Mouse (Mus musculus): ENCODE data around the gene Gpr182.
"Not testable (repeated sequence)": the region's sequence is repeated elsewhere in the genome, so short reads cannot be mapped to it uniquely, and the experiment has no call there.

Gene Gpr182

GRCm38 (mm10) chr10:127751548-127751947, at the start of gene Gpr182:
Gpr182 (minus strand) TSS chr10:127751732.
- DNase-seq = peak; percentile 72

- DNase-seq = no peak
These were observed 49.4 kb upstream of the Gpr182 start, which contains the start of gene Rdh16 for GRCm38 (mm10) chr10:127800891-127801290. Rdh16 (plus strand) TSS chr10:127801152.

DNA sequence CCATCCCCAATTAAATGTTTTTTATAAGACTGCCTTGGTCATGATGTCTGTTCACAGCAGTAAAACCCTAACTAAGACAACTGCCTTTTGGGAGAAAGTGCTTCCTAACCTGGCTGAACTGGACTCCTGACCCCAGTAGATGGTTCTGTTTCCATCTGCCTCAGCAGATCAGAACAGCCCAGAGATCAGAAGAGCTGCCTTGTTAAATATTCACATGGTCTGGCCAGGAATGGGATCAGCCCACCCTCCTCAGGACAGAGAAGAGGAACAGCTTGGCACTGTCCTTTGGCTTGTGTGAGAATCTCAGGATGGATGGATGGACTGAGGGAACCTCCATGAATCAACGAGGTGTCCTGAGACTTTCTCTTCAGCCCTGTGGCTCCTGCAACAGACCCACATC, 47.8 kb upstream of the Gpr182 start:
- DNase-seq = no peak

DNA sequence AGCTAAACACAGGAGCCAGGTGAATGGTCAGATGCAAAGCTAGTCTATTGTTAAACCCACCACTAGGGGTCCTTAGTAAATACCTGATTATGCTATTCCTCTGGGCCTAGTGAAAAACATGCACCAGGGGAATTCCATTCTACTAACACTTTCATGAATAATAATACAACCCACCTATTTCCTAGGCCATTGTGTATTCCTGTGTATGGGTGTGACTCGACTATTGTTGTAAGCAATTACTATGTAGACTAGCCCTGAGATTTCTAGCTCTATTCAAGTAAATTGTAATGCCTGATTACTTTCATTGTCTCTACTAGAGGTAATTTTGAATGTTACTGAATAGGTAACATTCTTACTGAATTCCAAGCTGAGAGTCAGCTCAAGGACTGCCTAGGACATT, 33.9 kb upstream of the Gpr182 start:
- not testable (repeated sequence) for DNase-seq

DNA sequence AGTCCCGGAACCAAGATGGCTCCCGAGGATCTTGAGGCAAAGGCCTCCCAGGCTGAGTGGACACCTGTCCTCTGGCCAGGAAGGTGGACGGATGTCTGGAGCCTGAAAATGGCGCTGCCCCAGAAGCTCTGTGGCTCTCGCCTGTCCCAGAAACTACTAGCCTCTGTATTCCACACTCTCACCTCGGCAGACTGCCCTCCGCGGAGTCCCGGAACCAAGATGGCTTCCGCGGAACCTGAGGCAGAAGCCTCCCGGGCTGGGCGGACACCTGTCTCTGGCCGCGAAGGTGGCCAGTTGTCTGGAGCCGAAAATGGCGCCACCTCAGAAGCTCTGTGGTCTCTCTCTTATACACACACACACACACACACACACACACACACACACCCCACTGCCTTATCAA, 30.8 kb upstream of the Gpr182 start:
- DNase-seq = not testable (repeated sequence)

- no peak for DNase-seq
These were observed 24.5 kb upstream of the Gpr182 start, which contains the start of gene Rdh9 for GRCm38 (mm10) chr10:127776011-127776410. Rdh9 (plus strand) TSS chr10:127776386.

GRCm38 (mm10) chr10:127766564-127766963, 15.0 kb upstream of the Gpr182 start:
- DNase-seq = no peak

- no peak for DNase-seq
These were observed 12.6 kb upstream of the Gpr182 start for GRCm38 (mm10) chr10:127763914-127764680.

- not testable (repeated sequence) for DNase-seq
These were observed 11.4 kb upstream of the Gpr182 start for GRCm38 (mm10) chr10:127762926-127763325.

- DNase-seq = no peak
These were observed 7.9 kb upstream of the Gpr182 start, which contains the start of the genes Rdh1 and Rdh16f1 for GRCm38 (mm10) chr10:127759181-127760110. Rdh1 (plus strand) TSS chr10:127759721. Rdh16f1 (plus strand) TSS chr10:127759787.

- peak; percentile 74 for DNase-seq
These were observed 4.4 kb upstream of the Gpr182 start for GRCm38 (mm10) chr10:127755770-127756468.

GRCm38 (mm10) chr10:127755246-127755645, 3.7 kb upstream of the Gpr182 start:
- DNase-seq = peak; percentile 34

DNA sequence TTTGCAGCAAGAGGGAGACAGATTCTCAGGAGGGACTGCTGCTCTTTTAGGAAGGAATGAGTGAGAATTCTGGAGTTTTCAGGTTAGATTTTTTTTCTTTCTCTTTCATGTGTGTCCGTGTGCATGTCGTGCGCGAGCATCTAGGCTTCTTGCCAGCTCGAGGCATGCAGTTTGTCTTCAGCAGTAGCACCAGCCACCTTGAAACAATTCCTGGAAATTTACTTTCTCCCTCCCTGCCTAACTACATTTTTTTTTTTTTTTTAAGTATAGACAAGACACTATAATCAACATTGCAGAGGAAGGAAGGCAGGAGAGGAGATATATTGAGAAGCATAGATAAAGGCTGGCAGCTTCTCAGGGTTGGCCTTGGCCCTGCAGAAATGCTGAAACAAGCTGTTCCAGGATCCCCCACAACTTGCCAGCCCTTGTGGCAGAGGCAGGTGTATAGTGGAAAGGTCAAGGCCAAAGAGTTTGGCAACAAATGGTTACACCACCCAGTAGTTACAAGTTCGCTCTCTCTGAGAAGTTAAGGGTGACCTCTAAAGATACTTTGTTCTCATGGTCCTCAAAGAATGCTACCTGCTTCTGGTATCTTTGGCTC, 3.1 kb upstream of the Gpr182 start:
- peak; percentile 77 for DNase-seq

- DNase-seq = no peak
These were observed 1.3 kb downstream of the Gpr182 start for GRCm38 (mm10) chr10:127750136-127750777.

DNA sequence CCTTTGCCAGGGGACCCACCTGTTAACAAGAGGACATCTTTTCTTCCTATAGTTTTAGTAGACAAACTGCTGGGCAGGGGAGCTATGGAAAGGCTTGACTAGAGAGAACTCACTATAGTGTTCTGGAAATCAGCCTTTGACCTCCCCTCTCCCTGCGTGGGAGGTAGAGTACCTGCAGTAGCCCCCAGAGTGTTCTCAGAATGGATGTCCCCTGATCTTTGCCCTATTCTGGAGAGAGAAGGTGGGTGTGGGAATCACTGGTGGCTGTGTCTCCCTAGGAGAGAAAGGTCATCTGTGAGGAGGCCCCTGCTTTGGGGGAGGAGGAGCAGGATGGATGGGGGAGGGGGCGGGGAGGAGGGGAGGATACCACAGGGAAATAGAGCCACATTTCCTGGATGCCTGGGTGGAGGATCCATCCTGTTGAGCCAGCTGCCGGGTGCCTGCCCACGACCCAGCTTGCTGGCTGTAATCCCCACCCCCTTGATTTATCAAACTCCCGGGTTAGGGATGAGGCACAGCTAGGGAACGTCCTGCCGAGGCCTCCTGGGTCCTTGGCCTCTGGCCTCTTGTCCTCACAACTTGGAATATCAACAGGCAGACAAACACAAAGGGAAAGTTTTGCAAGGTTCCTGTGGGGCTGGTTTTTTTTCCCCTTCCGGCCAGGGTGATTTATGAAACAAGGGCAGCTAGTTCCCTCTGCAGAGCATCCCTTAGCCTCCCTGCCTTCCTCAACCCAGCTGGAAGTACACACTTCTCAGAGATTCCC, 2.5 kb downstream of the Gpr182 start:
- DNase-seq = peak; percentile 56

DNA sequence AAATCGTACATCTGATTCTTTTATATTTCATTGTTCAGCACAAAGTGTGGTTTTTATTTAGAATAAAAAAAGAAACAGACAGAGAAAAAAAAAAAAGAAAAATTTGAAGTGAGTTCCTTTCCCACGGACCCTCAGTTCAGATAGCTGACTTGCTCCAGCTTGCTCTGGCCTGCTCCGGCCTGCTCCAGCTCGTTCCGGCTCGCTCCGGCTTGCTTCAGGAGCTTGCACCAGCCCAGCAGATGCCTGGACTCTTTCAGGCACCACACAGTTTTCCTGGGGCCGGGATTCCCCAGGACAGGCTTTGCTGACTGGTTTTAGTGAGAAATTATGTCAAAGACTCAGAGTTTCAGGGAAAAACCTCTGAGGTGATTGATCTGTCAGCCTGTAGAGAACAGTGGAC, 4.3 kb downstream of the Gpr182 start:
- DNase-seq = no peak

- no peak for DNase-seq
These were observed 5.6 kb downstream of the Gpr182 start for GRCm38 (mm10) chr10:127745886-127746285.

DNA sequence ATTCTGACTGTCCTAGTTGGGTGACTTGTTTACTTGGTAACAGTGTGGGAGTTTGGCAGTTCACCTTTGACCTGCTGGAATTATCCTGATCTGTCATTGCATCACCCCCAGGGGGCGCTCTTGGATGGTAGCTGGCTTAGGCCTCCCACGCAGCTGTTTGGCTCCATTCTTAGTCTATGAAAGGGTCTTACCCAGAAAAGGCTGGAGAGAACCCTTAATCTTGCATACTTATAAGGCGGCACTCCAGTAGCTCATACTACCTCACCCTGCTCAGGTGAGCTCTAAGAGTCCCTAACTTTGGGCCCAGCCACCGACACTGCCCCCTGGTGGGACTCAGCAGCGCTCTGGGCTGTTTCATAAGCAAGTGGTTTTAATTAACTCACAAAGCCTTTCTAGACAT, 6.9 kb downstream of the Gpr182 start:
- DNase-seq = peak; percentile 68

- DNase-seq = no peak
These were observed 11.8 kb downstream of the Gpr182 start for GRCm38 (mm10) chr10:127739661-127740161.

DNA sequence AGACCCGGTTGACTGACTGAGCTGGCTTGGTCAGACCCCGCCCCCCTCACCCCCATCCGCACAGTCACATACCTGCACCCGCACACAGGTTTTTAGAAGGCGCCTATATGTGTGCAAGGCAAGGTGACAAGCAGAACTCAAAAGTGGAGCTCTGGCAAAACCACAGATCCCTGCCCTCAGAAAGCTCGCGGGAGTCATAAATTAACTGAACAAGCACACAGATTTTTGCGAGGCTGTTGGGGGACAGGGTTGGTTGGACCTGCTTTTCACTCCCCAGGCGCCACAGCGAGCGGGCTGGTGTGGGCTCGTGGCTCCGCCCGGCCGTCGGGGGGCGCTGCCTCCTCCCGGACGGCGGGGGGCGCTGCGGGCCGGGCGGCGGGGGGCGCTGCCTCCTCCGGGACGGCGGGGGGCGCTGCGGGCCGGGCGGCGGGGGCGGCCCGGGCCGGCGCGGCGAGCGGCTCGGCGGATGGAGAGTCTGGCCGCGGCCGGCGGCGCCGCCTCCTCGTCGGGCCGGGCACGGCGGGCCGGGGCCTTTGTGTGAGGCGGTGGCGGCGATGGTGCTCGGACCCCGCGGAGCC, 12.4 kb downstream of the Gpr182 start, which contains the start of gene Zbtb39:
Gene Zbtb39, plus strand, starts transcription at position 456 of the 578 bp plus-strand sequence.
- peak; percentile 77 for DNase-seq

All from lung, postnatal 36 days (tissue).